Mouse (Mus musculus) midbrain, embryonic 14.5 days (tissue): ENCODE measurements around the gene Pcsk4. TPM values are rescaled to one million over a fixed set of nuclear protein-coding genes. Genes with fewer than 3 reads are reported as not detected.

Experiments used
- ATAC-seq: fragments of 200-750 bp; cut with Nextera tagmentation; 2 replicates; pipeline ENCODE4 v1.8.0; 2017; ENCODE audit warnings: moderate number of reproducible peaks, moderate library complexity; ENCODE audit not compliant: low FRiP score, low TSS enrichment
- DNase-seq: peaks from one replicate; pipeline ENCODE4 v3.0.0-alpha.2; 2015
- H3K27ac ChIP-seq: fragments of 300-500 bp; sonication (generic); replicated peaks from 2 replicates; pipeline ENCODE4 v1.5.1; 2014; ENCODE audit warnings: mild to moderate bottlenecking, low read depth, low read length, moderate library complexity
- H3K27me3 ChIP-seq: fragments of 300-500 bp; sonication (generic); 2 replicates; pipeline ENCODE4 v1.6.1; 2014; ENCODE audit warnings: low read length, control low read depth, mixed read lengths; ENCODE audit not compliant: control insufficient read depth, insufficient read depth
- H3K36me3 ChIP-seq: fragments of 300-500 bp; sonication (generic); 2 replicates; pipeline ENCODE4 v1.6.1; 2014; ENCODE audit warnings: low read length, control low read depth; ENCODE audit not compliant: control insufficient read depth, insufficient read depth
- H3K4me1 ChIP-seq: fragments of 300-500 bp; sonication (generic); 2 replicates; pipeline ENCODE4 v1.6.1; 2014; ENCODE audit warnings: mild to moderate bottlenecking, antibody characterized with exemption, low read length, control low read depth; ENCODE audit not compliant: control insufficient read depth, insufficient read depth
- H3K4me2 ChIP-seq: fragments of 300-500 bp; sonication (generic); 2 replicates; pipeline ENCODE4 v1.6.1; 2014; ENCODE audit warnings: mild to moderate bottlenecking, low read length, moderate library complexity
- H3K4me3 ChIP-seq: fragments of 300-500 bp; sonication (generic); replicated peaks from 2 replicates; pipeline ENCODE4 v1.5.1; 2014; ENCODE audit warnings: low read depth, low read length
- H3K9ac ChIP-seq: fragments of 300-500 bp; sonication (generic); replicated peaks from 2 replicates; pipeline ENCODE4 v1.6.1; 2014; ENCODE audit warnings: mild to moderate bottlenecking, low read length, moderate library complexity
- H3K9me3 ChIP-seq: fragments of 300-500 bp; sonication (generic); 2 replicates; pipeline ENCODE4 v1.6.1; 2016; ENCODE audit warnings: low read length, control low read depth, mixed read lengths; ENCODE audit not compliant: control insufficient read depth
- WGBS: fragments of 180-500 bp; shearing (Covaris S2); extraction: QIAGEN DNeasy Blood & Tissue Kit; methylation state at CpG from one replicate; pipeline ENCODE4 v1.1.7; 2014; 5-methylcytosine and 5-hydroxymethylcytosine counted together
- polyA plus RNA-seq: library from polyadenylated mRNA; unstranded; fragments of >200 nt; fragmentation: Nextera tagmentation; extraction: Ambion mirVana; gene quantifications from 2 replicates; pipeline ENCODE4 v1.2.1, GENCODE M21; 2014

The Pcsk4 gene
- polyA plus RNA-seq, 1 experiment from 2014 or later: 2.5 TPM

DNA sequence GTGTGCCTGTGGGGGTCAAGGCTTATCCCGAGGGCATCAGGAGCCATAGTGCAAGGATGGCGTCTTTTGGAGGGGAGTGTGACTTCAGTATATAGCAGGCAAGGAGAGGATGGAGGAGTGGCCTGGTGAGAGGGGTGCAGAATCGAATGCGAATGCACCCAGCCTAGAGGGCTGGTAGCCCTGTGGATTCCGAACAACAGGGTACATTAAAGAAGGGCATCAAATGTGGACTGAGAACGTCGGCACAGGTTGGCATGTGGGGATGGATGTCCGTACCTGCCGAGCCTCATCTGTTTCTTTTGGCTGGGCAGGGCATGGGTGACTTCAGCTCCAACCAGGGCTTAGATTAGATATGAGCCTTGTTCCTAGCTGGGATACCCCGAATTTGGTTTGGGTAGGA, 29.5 kb downstream of the Pcsk4 start:
- Histone ChIP-seq H3K4me1 (peaks cover 65% of the 10 kb centered on the region), H3K36me3 (peaks cover 32% of the 10 kb centered on the region)
- no peak for DNase-seq

DNA sequence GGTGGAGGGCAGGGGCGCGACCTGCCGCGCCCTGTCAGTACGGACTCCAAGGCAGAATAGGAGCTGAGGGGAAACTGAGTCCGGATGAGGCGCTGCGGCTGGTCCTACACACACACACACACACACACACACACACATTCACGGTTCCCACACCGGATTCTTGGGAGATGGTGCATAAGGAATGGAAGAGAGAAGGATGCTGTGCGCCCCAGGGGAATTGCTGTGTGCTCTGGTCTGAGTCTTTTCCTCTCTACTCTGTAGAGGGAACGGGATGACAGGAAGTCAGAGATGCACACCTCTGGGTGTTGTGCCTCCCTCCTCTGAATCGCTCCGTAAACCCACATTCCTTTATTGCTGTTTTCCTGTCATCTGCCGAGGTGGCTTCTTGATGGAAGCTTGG, 30.0 kb downstream of the Pcsk4 start:
- Histone ChIP-seq H3K9me3 (no peaks in the 10 kb centered on the region), H3K9ac (peak overlapping the region; percentile 99), H3K4me3 (peak overlapping the region; percentile 89), H3K36me3 (peaks cover 32% of the 10 kb centered on the region), H3K4me2 (peak overlapping the region; percentile 96), H3K4me1 (peaks cover 60% of the 10 kb centered on the region), H3K27me3 (no peaks in the 10 kb centered on the region), H3K27ac (peak overlapping the region; percentile 99)
- 4% methylated on average over 15 of the region's 15 CpGs for WGBS
- peak; percentile 80 for DNase-seq
- no peak for ATAC-seq

More for the DNA sequence above, 29.5 kb downstream of the Pcsk4 start:
- ATAC-seq: no peak
- H3K4me3 ChIP-seq: peak overlapping the region; percentile 89
- WGBS: 31% methylated on average over 10 of the region's 10 CpGs
- no peaks in the 10 kb centered on the region for H3K9me3 ChIP-seq
- H3K27ac ChIP-seq: peak overlapping the region; percentile 99
- no peaks in the 10 kb centered on the region for H3K27me3 ChIP-seq
- H3K4me2 ChIP-seq: peak overlapping the region; percentile 96
- peak overlapping the region; percentile 99 for H3K9ac ChIP-seq

DNA sequence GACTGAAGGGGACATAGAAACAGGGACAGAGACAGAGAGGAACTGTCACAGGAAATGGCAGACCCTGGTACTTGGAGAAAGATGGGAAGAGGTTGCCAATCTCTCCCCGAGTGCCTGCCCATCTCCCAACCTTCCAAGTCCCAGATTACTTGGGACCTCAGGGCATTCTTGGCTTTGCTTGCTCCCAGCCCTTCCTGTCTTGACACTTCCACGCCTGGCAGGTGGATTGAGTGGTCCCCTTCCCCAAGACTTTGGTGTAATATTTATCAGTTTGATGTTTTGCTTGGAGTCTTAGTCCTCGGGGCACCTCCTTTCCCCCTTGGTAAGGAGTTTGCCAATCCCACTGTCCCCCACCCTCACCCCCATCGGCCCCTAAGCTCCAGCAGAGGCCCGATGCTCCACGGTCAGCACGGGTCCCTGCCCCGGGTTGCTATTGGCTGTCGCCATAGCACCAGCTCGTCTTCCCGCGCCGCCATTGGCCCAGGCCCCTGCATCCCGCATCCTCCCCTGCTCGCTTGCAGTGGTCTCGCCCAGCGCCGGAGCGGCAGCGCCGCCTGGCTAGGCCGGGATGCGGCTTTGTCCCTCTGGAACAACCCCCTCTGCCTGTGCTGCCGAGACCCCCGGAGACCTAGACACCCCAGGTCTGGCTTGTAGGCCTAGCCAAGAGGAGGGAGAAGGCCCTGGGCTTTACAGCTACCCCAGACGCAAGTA, 30.6 kb downstream of the Pcsk4 start:
- ATAC-seq (peak; percentile 86), DNase-seq (peak; percentile 96)
- Histone ChIP-seq H3K9ac (peak overlapping the region; percentile 99), H3K27ac (peak overlapping the region; percentile 99), H3K4me3 (peak overlapping the region; percentile 89), H3K4me2 (peak overlapping the region; percentile 96), H3K4me1 (peaks cover 58% of the 10 kb centered on the region), H3K9me3 (no peaks in the 10 kb centered on the region), H3K36me3 (peaks cover 32% of the 10 kb centered on the region), H3K27me3 (no peaks in the 10 kb centered on the region)
- WGBS: 2% methylated on average over 26 of the region's 26 CpGs

DNA sequence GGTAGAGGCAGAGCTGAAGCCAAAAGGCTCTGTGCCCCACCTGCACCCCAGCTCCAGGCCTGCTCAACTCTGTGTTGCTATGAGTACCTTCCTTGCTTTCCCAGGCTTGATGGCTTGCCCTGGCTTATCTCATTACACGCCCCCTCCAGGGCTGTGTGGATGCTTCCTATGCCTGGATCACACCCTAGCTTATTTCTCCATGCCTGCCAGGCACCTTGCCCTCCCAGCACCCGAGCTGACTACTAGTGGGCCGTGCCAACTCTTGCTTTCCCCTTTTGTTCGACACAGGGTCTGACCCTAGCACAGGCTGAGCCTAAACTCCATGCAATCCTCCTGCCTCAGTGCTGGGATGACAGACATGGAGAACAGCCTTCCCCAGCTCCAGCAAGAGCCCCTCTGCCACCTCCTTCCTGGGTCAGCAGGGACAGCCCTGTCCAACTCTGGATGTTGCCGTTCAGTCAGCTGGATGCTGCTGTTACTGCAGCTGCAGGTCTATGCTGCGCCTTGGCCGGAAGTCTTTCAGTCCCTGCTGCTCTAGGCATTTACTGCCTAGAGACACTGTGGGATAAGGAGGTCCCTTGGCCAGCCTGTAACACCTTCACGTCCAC, 31.7 kb downstream of the Pcsk4 start:
- Histone ChIP-seq H3K4me1 (peaks cover 59% of the 10 kb centered on the region), H3K27me3 (no peaks in the 10 kb centered on the region), H3K27ac (peak overlapping the region; percentile 99), H3K4me2 (peak overlapping the region; percentile 96), H3K9ac (peak overlapping the region; percentile 60; the same call in 1 of the 2 replicates), H3K9me3 (no peaks in the 10 kb centered on the region), H3K4me3 (peak overlapping the region; percentile 10; the same call in 1 of the 2 replicates), H3K36me3 (peaks cover 29% of the 10 kb centered on the region)
- 66% methylated on average over 8 of the region's 8 CpGs for WGBS
- DNase-seq (no peak), ATAC-seq (no peak)

GRCm38 (mm10) chr10:80296824-80297223, 32.5 kb downstream of the Pcsk4 start:
- DNase-seq: no peak
- Histone ChIP-seq H3K4me1 (peaks cover 53% of the 10 kb centered on the region), H3K9ac (peak overlapping the region; percentile 60), H3K4me2 (peak overlapping the region; percentile 96), H3K27me3 (no peaks in the 10 kb centered on the region), H3K4me3 (peak overlapping the region; percentile 42), H3K36me3 (peaks cover 21% of the 10 kb centered on the region), H3K9me3 (no peaks in the 10 kb centered on the region), H3K27ac (peak overlapping the region; percentile 99)
- no peak for ATAC-seq
- 91% methylated on average over 5 of the region's 5 CpGs for WGBS

DNA sequence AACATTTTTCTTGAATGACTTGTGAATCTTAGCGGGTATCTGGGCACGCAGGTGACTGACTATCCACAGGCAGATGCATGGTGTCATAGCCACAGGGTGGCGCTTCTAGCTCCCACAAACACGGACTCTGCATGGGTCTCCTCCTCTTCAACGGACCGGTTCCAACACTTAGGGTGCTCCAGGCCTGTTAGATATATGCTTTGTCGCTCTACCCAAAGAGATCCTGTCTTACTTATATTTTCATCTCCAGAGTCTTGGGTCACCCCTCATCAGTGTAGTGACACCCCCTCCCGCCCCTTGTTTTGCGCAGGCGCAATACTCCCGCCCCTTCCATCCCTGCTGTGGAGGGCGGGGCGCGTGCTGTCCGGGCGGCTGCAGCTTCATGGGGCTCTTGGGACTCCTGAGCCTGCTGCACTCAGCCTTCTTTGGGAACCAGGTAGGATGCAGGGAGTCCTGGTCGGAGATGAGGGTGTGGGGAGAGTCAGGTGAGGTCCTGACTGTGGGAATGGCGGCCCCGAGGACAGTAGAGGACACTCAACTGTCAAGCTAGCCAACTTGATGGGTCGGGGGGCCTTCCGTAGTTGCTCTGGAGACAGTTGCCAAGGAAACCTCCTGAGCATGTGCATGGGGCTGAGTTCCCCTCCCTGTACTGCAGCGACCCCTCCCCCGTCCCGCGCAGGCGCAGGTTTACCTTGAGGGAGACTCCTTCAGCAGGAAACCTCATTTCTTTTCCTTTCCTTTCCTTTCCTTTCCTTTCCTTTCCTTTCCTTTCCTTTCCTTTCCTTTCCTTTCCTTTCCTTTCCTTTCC, 33.5 kb downstream of the Pcsk4 start, which contains the start of gene Apc2:
Gene Apc2 (plus strand): TSS at position 360 of the 808 bp plus-strand sequence.
- DNase-seq (peak; percentile 95), ATAC-seq (peak; percentile 47)
- H3K36me3 ChIP-seq: peaks cover 21% of the 10 kb centered on the region
- peaks cover 48% of the 10 kb centered on the region for H3K4me1 ChIP-seq
- H3K4me2 ChIP-seq: peak within 1 kb of the TSS; percentile 96
- peak within 1 kb of the TSS; percentile 99 for H3K27ac ChIP-seq
- no peaks in the 10 kb centered on the region for H3K9me3 ChIP-seq
- peak within 1 kb of the TSS; percentile 60 for H3K9ac ChIP-seq
- WGBS: 1% methylated on average over 26 of the region's 26 CpGs
- peak within 1 kb of the TSS; percentile 42 for H3K4me3 ChIP-seq
- H3K27me3 ChIP-seq: no peaks in the 10 kb centered on the region

DNA sequence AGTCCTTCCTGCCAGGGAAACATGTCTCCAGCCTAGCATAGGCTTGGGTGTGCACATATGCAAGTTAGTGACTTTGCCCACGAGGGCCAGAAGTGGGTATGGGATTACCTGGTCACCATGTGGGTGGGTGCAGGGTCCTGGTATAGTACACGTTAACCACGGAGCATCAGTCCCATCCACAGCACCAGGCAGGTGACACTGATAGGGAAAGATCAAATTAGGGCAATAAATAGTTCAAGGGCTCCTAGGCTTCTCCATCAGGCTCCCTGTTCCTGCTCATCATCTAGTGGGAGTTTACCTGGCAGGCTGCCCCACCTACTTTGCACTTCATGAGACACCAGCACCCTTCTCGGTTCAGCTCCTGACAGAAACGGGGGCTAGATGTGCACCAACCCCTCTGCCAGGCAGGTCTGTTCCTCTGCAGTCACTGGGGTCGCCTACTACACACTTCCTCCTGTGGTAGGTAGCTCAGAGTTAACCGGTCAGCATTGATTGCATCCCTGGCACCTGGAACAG, 34.5 kb downstream of the Pcsk4 start:
- WGBS: 44% methylated on average over 7 of the region's 7 CpGs
- Histone ChIP-seq H3K9ac (peak overlapping the region; percentile 60), H3K27me3 (no peaks in the 10 kb centered on the region), H3K9me3 (no peaks in the 10 kb centered on the region), H3K4me2 (peak overlapping the region; percentile 96), H3K27ac (peak overlapping the region; percentile 99; the same call in 1 of the 2 replicates), H3K4me1 (peaks cover 43% of the 10 kb centered on the region), H3K36me3 (peaks cover 21% of the 10 kb centered on the region), H3K4me3 (no peak overlapping the region)
- ATAC-seq (no peak), DNase-seq (no peak)

DNA sequence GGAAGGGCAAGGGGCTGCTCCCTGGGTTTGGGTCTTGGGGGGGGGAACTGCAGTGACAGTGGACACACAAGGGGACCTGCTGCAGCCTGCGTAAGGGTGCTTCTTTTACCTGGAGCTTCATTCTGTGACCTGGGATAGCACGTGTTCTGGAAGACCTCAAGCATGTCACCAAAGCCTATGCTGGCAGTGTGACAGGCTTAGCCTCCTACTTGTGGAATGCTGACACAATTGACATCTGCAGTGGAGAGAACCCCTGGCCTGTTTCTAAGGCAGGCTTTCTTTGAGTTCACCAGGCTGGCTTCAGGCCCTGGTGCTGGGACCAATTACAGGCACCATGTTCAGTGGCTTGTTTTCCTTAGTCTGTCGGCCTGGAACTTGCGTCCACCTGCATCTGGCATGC, 35.0 kb downstream of the Pcsk4 start:
- Histone ChIP-seq H3K4me1 (peaks cover 43% of the 10 kb centered on the region), H3K4me2 (peak overlapping the region; percentile 99; the same call in 1 of the 2 replicates), H3K9me3 (no peaks in the 10 kb centered on the region), H3K27me3 (no peaks in the 10 kb centered on the region), H3K27ac (no peak overlapping the region), H3K36me3 (peaks cover 22% of the 10 kb centered on the region), H3K4me3 (no peak overlapping the region; the same call in 1 of the 2 replicates), H3K9ac (0 out of 2 replicates have a peak overlapping the region, but pooled peaks have one; percentile 12)
- ATAC-seq (no peak), DNase-seq (no peak)
- 73% methylated on average over 4 of the region's 4 CpGs for WGBS
